Mouse (Mus musculus): ENCODE results near the gene Slc28a2.
"Not testable (repeated sequence)": the region's sequence is repeated elsewhere in the genome, so short reads cannot be mapped to it uniquely, and the experiment has no call there.

The Slc28a2 gene

DNA sequence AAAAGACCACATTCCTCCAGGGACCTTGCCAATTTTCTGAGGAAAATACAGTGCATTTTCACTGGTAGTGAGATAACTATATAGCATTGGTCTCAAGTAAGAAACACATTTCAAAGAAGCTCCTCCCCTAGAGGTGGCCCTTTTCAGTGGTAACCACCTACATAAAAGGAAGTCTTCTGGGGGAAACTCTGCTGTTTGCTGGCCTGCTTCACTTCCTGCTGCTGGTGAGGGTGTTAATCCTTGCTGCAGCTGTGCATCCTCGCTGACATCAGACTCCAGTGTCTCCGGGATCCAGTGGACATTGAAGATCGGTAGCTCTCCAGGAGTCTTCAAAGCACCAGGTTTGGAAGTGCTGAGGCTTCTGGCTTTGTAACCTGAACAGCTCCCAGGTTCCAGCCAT, at the start of gene Slc28a2:
Gene Slc28a2, plus strand, starts transcription at position 278 of the 400 bp plus-strand sequence.
- not testable (repeated sequence) for DNase-seq

DNA sequence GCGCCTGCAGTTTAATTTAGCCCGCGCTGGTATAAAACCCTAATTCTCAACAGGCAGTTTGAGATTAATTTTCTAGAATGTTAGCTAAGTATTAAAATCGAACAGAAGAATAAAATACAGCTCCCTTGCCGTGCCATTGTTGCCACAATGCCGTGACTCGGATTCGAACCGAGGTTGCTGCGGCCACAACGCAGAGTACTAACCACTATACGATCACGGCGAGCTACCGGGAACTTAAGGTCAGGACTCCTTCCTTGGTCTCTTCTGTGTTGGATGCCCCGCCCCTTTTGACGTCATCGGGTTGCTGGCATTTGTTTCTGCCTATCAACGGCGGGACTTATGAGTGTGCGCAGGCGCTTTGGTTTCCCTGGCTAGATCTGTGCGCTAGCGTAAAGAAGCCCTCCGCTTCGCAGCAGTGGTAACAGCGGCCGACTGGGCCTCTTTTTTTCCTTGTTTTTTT, 49.0 kb upstream of the Slc28a2 start:
- DNase-seq: peak; percentile 99

DNA sequence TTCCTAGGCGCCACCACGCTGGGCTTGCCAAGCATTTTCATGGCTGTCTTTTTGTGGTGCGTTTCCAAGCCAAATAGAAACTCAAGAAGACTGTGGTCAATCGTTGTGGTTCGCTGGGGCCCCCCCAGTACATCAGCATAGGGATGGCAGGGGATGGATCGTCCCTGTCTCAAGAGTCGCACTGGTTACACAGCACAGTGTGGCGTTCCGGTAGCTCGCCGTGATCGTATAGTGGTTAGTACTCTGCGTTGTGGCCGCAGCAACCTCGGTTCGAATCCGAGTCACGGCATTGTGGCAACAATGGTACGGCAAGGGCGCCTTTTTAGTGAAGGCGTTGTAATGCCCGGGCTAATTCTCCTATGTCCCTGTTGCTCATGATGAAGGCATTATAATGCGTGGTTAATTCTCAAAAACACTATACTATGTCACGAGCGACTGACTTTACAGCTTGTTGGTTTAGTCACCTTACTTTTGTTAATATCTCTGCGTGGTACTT, 48.5 kb upstream of the Slc28a2 start:
- DNase-seq: peak; percentile 83

DNA sequence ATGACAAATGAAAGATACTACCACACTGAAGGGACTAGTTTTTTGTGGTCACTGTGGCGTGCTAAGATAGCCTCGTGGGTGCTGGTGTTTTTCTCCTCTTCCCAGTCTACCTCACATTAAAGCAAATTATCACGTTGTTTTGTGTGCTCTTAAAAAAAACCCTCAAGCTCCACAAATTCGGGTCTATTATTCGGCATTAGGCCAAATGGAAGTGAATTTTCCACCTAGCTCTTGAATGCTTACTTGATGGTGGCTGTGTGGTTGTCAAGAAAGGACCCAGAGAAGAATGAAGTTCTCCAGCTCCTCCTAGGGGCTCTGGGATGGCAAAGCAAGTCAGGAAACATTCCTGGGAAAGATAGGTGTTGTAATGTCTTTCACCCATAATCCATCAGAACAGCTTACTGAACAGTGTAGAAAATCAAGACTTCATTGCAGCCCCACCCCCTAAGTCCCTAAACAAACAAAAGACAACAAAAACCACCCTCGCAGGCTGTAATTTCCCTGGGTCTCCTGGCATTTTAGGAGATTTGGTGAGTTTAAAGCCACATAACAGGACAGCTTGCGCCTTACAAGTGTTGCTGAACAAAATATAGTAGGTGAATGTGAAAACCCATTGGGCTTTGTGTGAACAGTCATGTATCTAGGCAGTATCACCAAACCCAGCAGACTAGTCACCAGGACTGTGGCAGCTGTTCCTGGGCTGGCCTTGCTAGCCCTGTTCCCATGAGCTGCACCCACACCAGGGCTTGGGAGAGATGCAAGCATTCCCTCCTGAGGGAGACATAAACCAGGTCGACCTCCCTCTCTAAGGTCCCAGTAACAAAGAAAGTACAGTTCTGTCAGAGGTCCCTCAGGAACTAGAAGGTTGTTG, 47.6 kb upstream of the Slc28a2 start:
- DNase-seq: peak; percentile 83

DNA sequence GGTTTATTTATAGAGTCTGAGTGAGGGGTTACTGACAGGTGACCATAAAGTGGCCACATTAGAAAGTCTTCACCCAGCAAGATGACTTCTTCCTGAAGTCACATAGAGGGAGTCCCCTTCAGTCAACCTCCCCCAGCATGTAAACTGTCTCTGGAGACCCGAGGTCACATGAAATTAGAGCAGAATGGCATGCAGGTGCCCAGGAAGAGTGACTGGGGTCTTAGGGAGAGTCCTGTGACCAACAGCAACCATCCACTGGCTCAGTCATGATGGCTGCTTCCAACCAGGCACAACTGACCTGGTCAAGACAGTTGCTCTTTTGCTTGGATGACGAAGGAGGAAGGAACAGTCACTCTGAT, 47.0 kb upstream of the Slc28a2 start:
- DNase-seq: no peak

DNA sequence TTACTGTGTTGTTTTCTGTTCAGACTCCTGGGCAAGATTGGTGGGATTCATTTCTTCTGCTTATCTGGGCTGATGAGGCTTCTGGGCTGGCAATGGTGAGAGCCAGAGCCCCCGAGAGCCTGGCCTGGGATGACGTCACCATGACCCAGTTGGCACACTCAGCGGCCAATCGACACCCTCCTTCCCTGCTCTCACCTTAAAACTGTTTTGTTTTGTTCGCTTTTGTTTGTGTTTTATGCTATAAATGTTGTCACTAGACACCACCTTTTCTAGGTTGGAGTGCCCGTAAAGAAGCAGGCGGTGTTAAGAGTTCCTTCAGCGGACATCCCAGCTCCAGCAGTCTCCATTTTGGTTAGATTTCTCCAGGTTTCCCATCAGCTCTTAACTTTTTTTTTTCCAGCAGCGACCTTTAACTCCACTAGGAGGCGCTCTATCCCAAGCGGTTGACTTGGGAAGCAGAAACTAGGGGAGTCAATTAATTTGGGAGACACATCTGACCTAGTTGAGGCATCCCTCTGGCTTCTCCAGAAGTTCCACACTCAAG, 45.4 kb upstream of the Slc28a2 start:
- DNase-seq: peak; percentile 78

DNA sequence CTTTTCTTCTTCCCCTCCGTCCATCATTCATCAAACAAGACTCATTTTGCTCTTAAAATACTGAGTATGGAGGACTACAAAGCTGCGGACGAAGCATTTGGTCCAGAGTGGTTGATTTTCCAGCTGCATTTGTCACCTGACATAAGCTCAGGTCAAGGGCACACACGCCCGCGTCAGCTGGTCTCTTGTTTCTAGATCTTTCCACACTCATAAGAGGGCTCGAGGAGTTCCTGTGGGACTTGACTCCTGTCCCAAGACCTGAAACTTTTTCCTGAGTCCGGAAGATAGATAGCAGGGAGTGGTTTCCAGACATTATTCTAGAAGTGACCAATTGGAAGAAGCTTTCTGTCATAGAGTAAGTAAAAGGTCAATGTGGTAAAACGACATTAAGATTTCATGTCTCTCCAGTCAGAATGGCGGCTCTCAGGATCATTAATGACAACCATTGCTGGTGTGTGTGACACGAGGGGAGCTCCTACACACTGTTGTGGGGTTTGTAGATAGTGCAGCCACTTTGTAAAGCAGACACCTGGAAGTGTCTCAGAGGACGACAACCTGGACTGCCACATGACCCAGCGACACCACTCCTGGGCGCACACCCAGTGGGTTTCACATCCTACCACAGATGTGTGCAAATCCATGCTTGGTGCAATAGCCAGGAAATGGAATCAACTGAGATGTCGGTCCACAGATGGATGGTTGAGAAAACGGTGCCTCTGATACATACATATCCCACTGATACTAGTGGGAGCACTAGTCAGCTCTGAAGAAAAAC, 44.8 kb upstream of the Slc28a2 start:
- DNase-seq: peak; percentile 67

DNA sequence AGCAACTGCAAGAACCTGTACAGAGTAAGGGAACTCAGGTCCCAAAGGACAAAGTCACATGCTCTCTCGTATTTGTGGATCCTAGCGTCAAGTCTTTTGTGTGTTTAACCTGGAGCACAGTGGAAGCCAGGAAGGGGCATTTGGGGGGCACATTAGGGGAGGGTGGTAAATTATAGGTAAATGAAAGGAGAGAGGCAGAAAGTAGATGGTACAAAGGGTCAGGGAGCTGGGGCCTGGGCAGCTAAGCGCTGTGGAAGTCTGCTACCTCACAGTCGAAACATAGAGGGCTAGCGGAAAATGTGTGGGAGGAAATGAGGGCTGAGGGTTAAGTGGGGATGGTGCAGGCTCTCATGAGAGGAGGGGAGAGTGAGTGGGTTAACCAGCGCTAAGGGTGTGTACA, 44.2 kb upstream of the Slc28a2 start:
- DNase-seq: no peak

DNA sequence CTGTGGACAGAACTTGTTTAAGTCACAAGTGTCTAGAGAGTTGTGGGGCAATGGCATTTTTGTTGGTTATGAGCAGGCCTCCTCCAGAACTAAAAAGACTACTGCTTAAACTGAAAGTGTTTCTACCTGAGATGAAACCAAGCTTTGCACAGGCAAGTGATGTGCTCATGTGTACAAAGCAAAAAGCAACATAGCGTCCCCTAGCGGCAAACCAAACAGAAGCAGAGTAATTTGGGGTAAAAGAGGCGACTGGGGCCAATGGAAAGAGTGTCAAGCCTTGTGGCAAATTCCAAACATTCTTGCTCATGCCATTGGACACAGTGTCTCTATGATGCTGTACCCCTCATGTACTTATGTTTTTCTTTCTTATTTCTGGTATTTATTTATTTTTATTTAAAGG, 41.2 kb upstream of the Slc28a2 start:
- DNase-seq: no peak

DNA sequence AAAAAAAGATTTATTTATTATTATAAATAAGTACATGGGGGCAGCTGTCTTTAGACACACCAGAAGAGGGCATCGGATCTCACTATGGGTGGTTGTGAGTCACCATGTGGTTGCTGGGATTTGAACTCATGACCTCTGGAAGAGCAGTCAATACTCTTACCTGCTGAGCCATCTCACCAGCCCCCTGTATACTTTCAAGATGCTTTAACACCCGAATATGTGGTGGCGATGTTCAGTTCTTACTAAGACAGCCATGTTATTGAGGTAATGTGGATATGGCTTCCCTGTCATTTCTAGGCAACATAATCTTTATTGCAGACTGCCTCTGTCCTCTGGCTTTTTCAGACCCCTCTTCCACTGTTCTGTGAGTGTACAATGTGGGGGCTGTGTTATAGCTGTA, 39.1 kb upstream of the Slc28a2 start:
- DNase-seq: not testable (repeated sequence)

DNA sequence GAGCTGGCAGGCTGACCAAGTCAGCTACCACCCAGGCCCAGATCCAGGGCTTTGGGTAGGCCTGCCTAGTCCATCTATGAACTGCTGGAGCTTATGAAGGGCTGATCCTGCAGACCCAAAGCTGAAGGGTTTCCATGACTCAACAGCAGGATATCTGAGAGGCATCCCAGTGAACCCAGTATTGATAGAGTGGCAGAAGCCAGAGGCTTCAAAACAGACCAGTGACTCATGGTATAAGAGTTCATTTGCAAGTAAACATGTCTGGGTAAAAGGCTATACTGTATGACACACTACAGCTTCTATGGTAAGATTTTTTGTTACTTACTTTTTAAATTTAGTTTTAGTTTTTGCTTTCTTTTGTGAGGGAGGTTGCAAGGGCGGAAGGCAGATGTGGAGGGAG, 30.1 kb upstream of the Slc28a2 start:
- DNase-seq: no peak

DNA sequence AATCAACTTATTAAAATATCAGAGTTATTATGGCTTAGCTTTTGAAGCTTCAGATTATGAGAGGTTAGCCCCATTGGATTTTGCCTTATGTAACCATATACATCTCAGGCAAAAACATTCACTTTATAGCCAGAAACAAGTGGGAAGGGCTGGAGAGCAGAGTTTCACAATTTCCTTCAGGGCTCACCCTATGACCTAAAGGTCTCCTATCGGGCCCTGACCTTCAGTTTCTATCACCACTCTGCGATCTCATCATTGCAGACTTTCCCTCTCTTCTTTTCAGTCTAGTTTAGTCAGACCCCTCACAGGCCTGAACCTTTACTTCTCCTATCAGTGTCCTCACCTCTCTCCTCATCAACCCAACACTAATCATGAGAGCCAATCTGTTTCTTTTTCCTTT, 18.7 kb upstream of the Slc28a2 start:
- DNase-seq: no peak

DNA sequence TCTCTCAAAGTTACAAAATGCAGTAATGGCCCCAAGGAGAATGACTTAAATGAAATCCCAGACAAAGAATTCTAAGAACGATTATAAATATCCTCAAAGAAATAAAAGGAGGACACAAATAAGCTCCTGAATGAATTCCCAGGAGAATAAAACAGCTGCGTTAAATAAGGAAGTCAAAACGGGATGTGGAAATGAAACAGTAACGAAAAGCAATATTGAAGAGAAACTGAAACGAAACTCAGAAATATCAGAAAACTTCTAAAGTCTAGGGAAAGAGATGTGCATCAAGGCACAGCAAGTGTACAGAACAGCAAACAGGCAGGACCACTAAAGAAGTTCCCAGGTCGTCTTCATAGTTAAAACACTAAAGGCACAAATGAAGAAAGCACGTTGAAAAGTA, 17.3 kb upstream of the Slc28a2 start:
- no peak for DNase-seq

DNA sequence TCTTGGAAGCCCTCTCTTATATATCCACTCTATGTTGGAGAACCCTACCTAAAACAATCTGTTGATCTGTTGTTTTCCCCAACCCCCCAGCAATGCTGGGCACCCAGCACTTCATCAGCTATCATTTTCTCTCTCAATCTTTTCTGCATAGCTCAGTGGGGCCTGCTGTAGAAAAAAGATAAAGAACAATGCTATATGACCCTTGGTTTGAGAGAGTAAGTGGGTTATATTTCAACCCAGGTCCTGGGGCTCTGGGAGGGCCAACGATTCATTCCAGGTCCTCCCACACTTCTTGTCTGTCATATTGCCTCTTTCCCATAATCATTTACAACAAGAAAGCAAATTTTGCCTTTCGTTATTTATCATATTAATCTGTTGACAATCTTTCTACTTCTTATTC, 368 bp downstream of the Slc28a2 start:
- DNase-seq: not testable (repeated sequence)

DNA sequence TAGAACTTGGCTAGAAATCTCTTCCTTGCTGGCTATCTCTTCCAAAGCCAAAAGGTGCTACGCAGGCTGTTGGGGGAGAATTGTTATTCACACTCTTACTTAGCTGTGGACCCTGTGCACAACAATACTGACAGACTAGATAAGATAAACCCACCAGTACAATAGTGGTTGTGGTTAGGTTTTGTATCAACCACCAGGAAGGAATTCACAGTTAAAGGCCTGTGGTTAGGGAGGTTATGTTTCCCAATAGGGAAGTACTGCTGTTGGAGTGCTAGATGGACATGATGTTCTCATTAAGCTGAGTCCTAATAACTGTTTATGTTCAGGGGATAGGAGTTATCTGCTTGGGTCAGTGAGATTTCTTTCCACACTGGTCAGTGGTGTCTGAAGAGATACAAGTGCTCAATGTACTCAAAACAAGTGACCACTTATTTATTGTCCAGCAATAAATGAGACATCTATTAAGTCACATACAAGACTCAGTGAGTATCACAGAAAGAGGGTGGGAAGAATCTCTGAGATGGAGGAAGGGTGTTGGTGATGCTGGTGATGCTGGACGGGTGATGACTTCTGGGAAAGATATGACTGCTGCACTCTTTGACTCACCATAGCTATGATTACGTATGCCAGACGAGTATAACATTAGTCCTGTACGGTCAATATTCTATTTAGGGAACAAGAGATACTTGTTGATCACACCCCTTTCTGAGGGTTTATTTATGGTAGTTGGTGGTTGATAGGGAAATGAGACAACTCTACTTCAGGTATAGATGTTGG, 12.6 kb downstream of the Slc28a2 start:
- DNase-seq: not testable (repeated sequence)

DNA sequence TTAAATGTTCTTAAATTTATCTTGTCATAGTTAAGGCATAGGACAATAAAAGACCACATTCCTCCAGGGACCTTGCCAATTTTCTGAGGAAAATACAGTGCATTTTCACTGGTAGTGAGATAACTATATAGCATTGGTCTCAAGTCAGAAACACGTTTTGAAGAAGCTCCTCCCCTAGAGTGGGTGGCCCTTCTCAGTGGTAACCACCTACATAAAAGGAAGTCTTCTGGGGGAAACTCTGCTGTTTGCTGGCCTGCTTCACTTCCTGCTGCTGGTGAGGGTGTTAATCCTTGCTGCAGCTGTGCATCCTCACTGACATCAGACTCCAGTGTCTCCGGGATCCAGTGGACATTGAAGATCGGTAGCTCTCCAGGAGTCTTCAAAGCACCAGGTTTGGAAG, 14.2 kb downstream of the Slc28a2 start:
- DNase-seq: not testable (repeated sequence)

DNA sequence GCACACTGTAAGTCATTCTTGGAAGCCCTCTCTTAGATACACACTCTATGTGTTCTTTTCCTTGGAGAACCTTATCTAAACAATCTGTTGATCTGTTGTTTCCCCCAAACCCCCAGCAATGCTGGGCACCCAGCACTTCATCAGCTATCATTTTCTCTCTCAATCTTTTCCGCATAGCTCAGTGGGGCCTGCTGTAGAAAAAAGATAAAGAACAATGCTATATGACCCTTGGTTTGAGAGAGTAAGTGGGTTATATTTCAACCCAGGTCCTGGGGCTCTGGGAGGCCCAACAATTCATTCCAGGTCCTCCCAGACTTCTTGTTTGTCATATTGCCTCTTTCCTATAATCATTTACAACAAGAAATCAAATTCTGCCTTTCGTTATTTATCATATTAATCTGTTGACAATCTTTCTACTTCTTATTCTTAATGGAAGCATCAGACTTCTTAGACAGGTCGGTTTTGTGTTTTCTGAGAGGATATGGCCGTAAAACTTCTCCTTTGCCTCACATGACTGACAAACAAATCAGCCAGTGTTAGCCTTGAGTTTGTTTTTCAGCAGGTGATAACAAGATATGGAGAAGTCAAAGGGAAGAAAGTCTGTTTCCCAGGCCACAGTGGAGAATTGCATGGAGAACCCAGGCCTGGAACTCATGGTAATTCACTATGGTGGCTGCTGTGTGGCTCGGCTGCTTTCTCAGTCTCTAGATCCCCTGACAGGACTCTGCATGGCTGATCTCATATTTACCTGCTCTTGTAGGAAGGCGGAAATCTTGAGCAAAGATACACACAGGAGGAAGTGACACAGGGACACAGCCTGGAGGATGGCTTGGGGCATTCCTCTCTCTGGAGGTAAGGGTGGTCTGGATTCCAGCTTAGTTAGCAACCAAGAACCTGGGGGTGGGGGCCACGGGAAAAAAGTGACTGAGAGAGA, 15.0 kb downstream of the Slc28a2 start:
- no peak for DNase-seq

DNA sequence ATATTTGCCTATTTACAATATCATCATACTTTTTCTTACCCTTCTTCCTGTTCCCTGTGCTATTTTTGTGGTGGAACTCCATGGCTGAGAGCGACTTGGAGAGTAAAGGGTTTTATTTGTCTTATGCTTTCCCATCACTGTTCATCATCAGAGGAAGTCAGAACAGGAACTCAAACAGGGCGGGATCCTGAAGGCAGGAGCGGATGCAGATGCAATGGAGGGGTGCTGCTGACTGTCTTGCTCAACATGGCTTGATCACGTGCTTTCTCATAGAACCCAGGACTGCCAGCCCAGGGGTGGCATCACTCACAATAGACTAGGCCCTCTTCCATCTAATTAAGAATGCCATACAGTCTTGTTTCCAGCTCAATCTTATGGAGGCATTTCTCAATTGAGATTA, 24.1 kb downstream of the Slc28a2 start:
- no peak for DNase-seq

DNA sequence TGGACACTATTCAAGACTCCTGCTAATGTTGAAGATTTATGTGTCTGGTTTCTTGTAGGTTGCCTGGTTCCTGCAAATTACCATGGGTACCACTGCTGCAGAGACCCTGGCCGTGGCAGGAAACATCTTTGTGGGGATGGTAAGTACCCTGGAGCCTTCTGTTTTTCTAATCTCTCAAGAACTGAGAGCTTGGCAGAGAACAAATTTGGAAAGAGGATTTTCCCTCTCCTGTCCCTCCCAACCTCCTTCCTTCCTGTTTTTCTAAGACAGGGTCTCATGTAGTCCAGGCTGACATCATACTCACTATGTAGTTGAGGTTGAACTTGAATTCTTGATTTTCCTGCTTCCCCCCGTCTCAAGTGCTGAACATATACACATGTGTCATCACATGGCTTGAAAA, 26.1 kb downstream of the Slc28a2 start:
- DNase-seq: no peak

DNA sequence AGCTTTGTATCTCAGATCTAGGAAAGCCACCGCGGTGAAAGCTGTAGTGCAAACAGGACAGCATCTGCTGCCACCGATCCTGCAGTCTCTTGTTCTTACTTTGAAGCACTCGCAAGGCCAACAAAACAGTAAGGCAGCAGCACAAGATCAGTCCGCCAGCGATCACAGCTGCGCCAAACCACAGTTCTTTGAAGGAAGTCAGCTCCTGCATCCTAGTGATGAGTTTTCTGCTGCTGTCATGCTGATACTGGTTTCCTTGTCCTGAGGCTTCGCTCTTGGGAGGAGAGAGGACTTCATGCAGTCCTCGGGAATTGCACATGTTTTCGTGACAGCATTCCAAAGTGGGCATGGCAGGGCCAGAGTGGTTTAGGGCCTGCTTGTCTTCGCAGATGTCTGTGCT, 40.6 kb downstream of the Slc28a2 start:
- peak; percentile 3 for DNase-seq

DNA sequence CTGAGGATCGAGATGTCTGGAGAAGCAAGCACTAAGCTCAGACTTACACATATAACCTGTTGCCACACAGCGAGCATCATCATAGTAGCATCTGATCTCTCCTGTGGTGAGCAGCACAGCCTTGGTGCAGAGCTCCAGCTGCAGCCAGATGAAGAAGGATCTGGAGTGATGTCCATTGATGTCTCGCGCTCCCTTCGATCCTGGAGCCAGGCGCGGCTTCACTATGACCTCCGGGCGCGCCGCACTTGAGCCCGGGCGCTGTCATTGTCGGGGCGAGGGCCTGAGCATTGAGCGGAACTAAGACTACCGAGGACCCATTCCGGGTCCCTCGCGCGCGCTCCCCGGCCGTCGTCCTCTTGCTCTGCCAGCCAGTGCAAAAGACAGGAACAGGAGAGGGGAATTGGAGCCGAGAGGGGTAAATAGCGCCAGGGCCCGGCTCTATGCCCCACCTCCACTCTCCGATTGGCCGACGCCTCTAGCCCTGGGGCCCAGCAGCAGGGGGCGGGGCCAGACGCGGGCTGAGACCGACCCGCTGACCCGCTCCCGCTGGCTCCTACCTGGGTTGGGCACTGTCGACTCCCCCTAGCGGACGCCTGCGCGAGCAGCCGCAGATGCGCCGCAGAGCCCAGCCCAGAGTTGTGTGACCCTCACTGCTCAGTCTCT, 41.2 kb downstream of the Slc28a2 start:
- DNase-seq: peak; percentile 96

Data from kidney, adult 9 months (tissue).